Mouse (Mus musculus) embryo, embryonic 9.5 days (tissue): Measurements from ENCODE around the gene Ascc2.

Experiments
- DNase-seq: peaks from one replicate; pipeline ENCODE4 v3.0.0-alpha.2; 2017; ENCODE audit errors: extremely low spot score

Ascc2 gene

GRCm38 (mm10) chr11:4637534-4638234 is at the start of gene Ascc2:
Ascc2 (plus strand) TSS chr11:4637747.
- peak; percentile 98 for DNase-seq

- no peak for DNase-seq
These were observed 45.7 kb upstream of the Ascc2 start for GRCm38 (mm10) chr11:4591811-4592210.

GRCm38 (mm10) chr11:4593491-4593848 is 44.1 kb upstream of the Ascc2 start:
- no peak for DNase-seq

GRCm38 (mm10) chr11:4593849-4594607 is 43.5 kb upstream of the Ascc2 start:
- DNase-seq, result no peak

GRCm38 (mm10) chr11:4594608-4595500 is 42.7 kb upstream of the Ascc2 start, which contains the start of gene Mtmr3:
Mtmr3 (minus strand) TSS chr11:4594863.
- peak; percentile 98 for DNase-seq

GRCm38 (mm10) chr11:4598411-4598810 is 39.1 kb upstream of the Ascc2 start:
- no peak for DNase-seq

- DNase-seq, result no peak
These were observed 37.6 kb upstream of the Ascc2 start for GRCm38 (mm10) chr11:4599916-4600315.

GRCm38 (mm10) chr11:4601890-4602289 is 35.7 kb upstream of the Ascc2 start:
- DNase-seq, result no peak

- DNase-seq, result no peak
These were observed 34.7 kb upstream of the Ascc2 start for GRCm38 (mm10) chr11:4602691-4603441.

GRCm38 (mm10) chr11:4604441-4604840 is 33.1 kb upstream of the Ascc2 start:
- DNase-seq, result no peak

- no peak for DNase-seq
These were observed 32.1 kb upstream of the Ascc2 start for GRCm38 (mm10) chr11:4605414-4605813.

GRCm38 (mm10) chr11:4606541-4606940 is 31.0 kb upstream of the Ascc2 start:
- no peak for DNase-seq

- no peak for DNase-seq
These were observed 25.6 kb upstream of the Ascc2 start for GRCm38 (mm10) chr11:4611904-4612303.

- no peak for DNase-seq
These were observed 17.5 kb upstream of the Ascc2 start, which contains the start of gene Gm11032 for GRCm38 (mm10) chr11:4620017-4620485. Gm11032 (plus strand) TSS chr11:4620067.

- DNase-seq, result no peak
These were observed 16.9 kb upstream of the Ascc2 start for GRCm38 (mm10) chr11:4620501-4621108.

- no peak for DNase-seq
These were observed 15.7 kb upstream of the Ascc2 start for GRCm38 (mm10) chr11:4621866-4622265.

GRCm38 (mm10) chr11:4622442-4622986 is 15.0 kb upstream of the Ascc2 start:
- no peak for DNase-seq

- DNase-seq, result no peak
These were observed 14.6 kb upstream of the Ascc2 start for GRCm38 (mm10) chr11:4622997-4623396.

GRCm38 (mm10) chr11:4625931-4626330 is 11.6 kb upstream of the Ascc2 start:
- no peak for DNase-seq

GRCm38 (mm10) chr11:4627636-4628035 is 9.9 kb upstream of the Ascc2 start:
- no peak for DNase-seq
